Mouse (Mus musculus) heart, adult 2 months (tissue): ENCODE measurements around the gene Ctnnb1. TPM values are rescaled to one million over a fixed set of nuclear protein-coding genes. Genes with fewer than 3 reads are reported as not detected.

Experiments used
- DNase-seq, 2 experiments: peaks; one replicate each; pipeline ENCODE4 v3.0.0; 2021
- H3K27ac ChIP-seq: fragments of 200-600 bp; 2 replicates; pipeline ENCODE4 v1.8.1; 2022
- H3K27me3 ChIP-seq: fragments of 200-500 bp; 2 replicates; pipeline ENCODE4 v1.6.1; 2012; ENCODE audit warnings: mild to moderate bottlenecking, low read length, inconsistent platforms, mixed read lengths; ENCODE audit not compliant: control insufficient read depth, insufficient read depth
- H3K36me3 ChIP-seq: fragments of 200-500 bp; 2 replicates; pipeline ENCODE4 v1.6.1; 2012; ENCODE audit warnings: low read length, inconsistent platforms; ENCODE audit not compliant: control insufficient read depth, insufficient read depth
- H3K4me1 ChIP-seq: fragments of 200-500 bp; 2 replicates; pipeline ENCODE4 v1.6.1; 2011; ENCODE audit warnings: low read length; ENCODE audit not compliant: control insufficient read depth, insufficient read depth
- H3K4me3 ChIP-seq: fragments of 200-600 bp; 2 replicates; pipeline ENCODE4 v1.8.1; 2022
- H3K79me2 ChIP-seq: fragments of 200-500 bp; replicated peaks from 2 replicates; pipeline ENCODE4 v1.6.1; 2012; ENCODE audit warnings: mild to moderate bottlenecking, inconsistent platforms, low read length, moderate library complexity, mixed read lengths; ENCODE audit not compliant: control insufficient read depth, insufficient read depth
- H3K9ac ChIP-seq: fragments of 200-500 bp; 2 replicates; pipeline ENCODE4 v1.6.1; 2012; ENCODE audit warnings: low read depth, mild to moderate bottlenecking, control low read depth, inconsistent platforms, low read length, mixed read lengths
- CTCF ChIP-seq: fragments of 200-600 bp; IDR thresholded peaks from 2 replicates; pipeline ENCODE4 v1.8.1; 2022; ENCODE audit warnings: antibody characterized with exemption, mild to moderate bottlenecking, moderate library complexity
- EP300 ChIP-seq: fragments of 200-500 bp; IDR thresholded peaks from 2 replicates; pipeline ENCODE4 v1.6.1; 2011; ENCODE audit warnings: low read depth, low read length, control low read depth; ENCODE audit not compliant: insufficient read depth
- POLR2A ChIP-seq: fragments of 200-500 bp; IDR thresholded peaks from 2 replicates; pipeline ENCODE4 v1.6.1; 2011; ENCODE audit warnings: mild to moderate bottlenecking, low read depth, low read length, control low read depth; ENCODE audit not compliant: insufficient read depth
- WGBS: fragments of 180-500 bp; shearing (Covaris S2); methylation state at CpG from one replicate; pipeline ENCODE4 v1.1.7; 2018; 5-methylcytosine and 5-hydroxymethylcytosine counted together
- intact Hi-C: fragments of 180-260 bp; cut with DNase I; formaldehyde crosslinking; loops from one replicate; pipeline ENCODE4 v1.15.1; 2025
- polyA plus RNA-seq: library from polyadenylated mRNA; depleted of rRNA; stranded (reverse); fragments of >200 nt; gene quantifications from 2 replicates; pipeline ENCODE4 v1.2.3, GENCODE M21; 2012
- total RNA-seq, 2 experiments: library from RNA; stranded (reverse); gene quantifications; 2 replicates each; pipeline ENCODE4 v1.2.3; 2021

Gene Ctnnb1
- total and polyA plus RNA-seq, 3 experiments: 138 to 431 (median 382) TPM

DNA sequence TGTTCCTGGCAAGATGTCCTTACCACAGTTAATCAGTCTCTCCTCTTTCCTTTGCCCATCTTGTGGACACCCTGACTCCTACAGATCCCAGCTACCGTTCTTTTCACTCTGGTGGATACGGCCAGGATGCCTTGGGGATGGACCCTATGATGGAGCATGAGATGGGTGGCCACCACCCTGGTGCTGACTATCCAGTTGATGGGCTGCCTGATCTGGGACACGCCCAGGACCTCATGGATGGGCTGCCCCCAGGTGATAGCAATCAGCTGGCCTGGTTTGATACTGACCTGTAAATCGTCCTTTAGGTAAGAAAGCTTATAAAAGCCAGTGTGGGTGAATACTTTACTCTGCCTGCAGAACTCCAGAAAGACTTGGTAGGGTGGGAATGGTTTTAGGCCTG is 30.2 kb downstream of the Ctnnb1 start:
- intact Hi-C loops: loop anchor here (5.0 kb wide), 1 partner anchor 98 kb away; no protein-coding TSS in a partner anchor
- Histone ChIP-seq H3K36me3 (peaks cover 29% of the 10 kb centered on the region), H3K79me2 (no peaks in the 10 kb centered on the region; the same call in 1 of the 2 replicates), H3K27ac (no peak overlapping the region), H3K9ac (no peak overlapping the region), H3K4me3 (no peak overlapping the region), H3K4me1 (peaks cover 16% of the 10 kb centered on the region), H3K27me3 (no peaks in the 10 kb centered on the region)
- TF ChIP-seq POLR2A: no peak
- no peak for TF ChIP-seq EP300
- no peak for TF ChIP-seq CTCF
- no peak for DNase-seq
- 73% methylated on average over 4 of the region's 4 CpGs for WGBS

DNA sequence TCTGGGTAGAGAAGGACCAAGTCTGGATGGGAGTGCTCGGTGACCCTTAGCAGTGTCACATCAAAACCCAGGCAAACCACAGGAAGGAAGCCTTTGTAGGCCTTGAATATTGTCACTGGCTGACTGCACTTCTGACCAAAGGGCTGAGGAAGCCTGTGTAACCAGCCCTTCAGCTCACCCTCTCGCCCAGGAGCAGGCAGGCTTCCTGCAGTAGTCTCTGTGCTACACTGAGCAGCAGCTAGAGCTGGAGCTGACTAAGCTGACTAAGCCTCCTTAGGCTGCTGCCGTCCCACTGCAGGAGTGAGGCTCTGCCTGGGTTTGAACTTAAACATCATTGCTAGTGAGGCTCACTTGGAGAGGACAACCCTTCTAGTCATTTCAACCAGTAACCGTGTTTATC is 31.6 kb downstream of the Ctnnb1 start:
- intact Hi-C loops: loop anchor here (2.0 kb wide), 1 partner anchor 24 kb away; no protein-coding TSS in a partner anchor
- no peak overlapping the region for H3K4me3 ChIP-seq
- H3K27ac ChIP-seq: no peak overlapping the region; the same call in 1 of the 2 replicates

DNA sequence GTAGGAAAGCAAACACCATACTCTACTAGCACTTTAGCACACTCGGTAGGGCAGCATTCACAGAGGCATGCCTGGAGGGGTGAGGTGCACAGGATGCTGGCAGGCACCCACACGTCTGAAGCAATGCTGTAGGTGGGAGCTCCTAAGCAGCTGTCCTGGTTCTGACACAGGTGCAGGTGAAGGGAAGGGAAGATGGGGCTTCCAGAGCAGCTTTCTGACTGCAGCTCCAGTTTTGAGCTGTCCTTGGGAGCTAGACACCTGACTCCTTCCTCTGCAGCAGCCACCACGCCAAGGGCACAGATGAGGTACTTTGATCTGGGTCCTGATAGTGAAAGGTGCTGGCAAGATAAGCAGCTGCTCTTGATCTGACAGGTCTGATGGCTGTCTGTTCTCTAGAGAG is 32.5 kb downstream of the Ctnnb1 start:
- H3K27me3 ChIP-seq: no peaks in the 10 kb centered on the region
- WGBS: 17% methylated on average over 3 of the region's 3 CpGs
- DNase-seq: no peak
- no peak overlapping the region for H3K4me3 ChIP-seq
- no peaks in the 10 kb centered on the region for H3K79me2 ChIP-seq
- no peak overlapping the region for H3K9ac ChIP-seq
- H3K36me3 ChIP-seq: peaks cover 23% of the 10 kb centered on the region
- intact Hi-C loops: loop anchor here (2.0 kb wide), 1 partner anchor 25 kb away; no protein-coding TSS in a partner anchor
- no peak for TF ChIP-seq EP300
- TF ChIP-seq POLR2A: no peak
- no peak for TF ChIP-seq CTCF
- peaks cover 16% of the 10 kb centered on the region for H3K4me1 ChIP-seq
- peak overlapping the region; percentile 60 for H3K27ac ChIP-seq

More for the DNA sequence above, 31.6 kb downstream of the Ctnnb1 start:
- no peak overlapping the region for H3K9ac ChIP-seq
- WGBS: 44% methylated on average over 4 of the region's 4 CpGs
- peaks cover 16% of the 10 kb centered on the region for H3K4me1 ChIP-seq
- no peaks in the 10 kb centered on the region for H3K27me3 ChIP-seq
- TF ChIP-seq EP300 (no peak), CTCF (no peak), POLR2A (no peak)
- H3K36me3 ChIP-seq: peaks cover 29% of the 10 kb centered on the region
- DNase-seq: no peak
- H3K79me2 ChIP-seq: no peaks in the 10 kb centered on the region

DNA sequence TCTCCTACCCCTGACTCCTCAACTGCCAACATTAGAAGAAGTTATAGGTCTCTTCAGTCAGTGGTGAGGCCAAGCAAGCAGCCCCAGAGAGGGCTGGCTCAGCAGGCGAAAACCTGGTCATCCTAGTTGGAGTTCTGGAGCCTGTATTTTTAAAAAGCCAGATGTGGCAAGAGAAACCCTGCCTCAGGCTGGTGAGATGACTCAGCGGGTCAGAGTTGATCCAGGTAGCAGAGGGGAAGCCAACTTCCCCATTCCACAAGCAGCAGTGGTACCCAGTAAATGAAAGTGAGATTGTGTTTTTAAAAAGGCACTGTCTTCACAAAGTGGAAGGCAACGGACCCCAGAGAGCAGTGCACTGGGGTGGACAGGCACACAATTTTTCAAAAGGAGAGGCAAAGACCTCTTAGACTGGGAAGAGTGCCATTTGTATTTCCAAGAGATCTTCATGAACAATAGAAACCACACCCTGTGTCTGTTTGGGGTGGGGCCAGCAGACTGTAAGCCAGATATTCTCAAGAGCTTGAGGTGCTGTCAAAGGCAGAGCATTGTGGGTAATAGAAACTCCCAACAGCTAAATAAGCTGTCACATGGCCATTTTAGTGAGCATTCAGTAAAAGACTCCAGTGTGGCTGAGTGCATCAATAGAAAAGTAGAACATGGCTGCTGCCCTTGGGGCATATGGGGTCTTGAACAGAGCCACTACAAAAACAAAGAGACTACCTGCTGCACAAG is 33.1 kb downstream of the Ctnnb1 start:
- peak overlapping the region; percentile 60 for H3K27ac ChIP-seq
- H3K79me2 ChIP-seq: no peaks in the 10 kb centered on the region; the same call in 1 of the 2 replicates
- H3K27me3 ChIP-seq: no peaks in the 10 kb centered on the region
- TF ChIP-seq CTCF: no peak
- TF ChIP-seq POLR2A: no peak
- no peak for TF ChIP-seq EP300
- H3K4me3 ChIP-seq: no peak overlapping the region
- H3K4me1 ChIP-seq: peaks cover 16% of the 10 kb centered on the region
- peaks cover 22% of the 10 kb centered on the region for H3K36me3 ChIP-seq
- intact Hi-C loops: loop anchor here (2.0 kb wide), 1 partner anchor 25 kb away; no protein-coding TSS in a partner anchor
- WGBS: 45% methylated on average over 3 of the region's 3 CpGs
- H3K9ac ChIP-seq: no peak overlapping the region
- peak; percentile 48 to 70 for DNase-seq

DNA sequence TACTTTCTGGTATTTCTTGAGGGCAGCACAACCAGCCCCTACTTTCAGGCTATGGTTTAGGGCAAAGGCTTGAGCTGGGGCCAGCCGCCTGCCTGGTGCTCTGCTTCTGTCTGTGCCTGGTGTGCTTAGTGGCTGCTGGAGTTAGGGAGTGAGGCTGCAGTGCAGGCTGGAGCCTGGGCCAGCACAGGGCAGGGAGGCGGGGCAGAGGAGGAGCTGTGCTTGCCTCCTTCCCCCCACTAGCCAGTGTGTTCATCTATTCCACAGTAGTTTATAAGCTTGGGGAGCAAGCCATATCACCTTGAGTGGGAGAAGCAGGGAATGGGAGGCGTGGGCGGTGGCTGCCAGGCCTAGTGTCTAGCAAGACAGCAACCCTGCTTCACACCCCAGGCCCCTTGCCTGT is 34.1 kb downstream of the Ctnnb1 start:
- no peak for TF ChIP-seq POLR2A
- TF ChIP-seq EP300: no peak
- TF ChIP-seq CTCF: no peak
- H3K27ac ChIP-seq: no peak overlapping the region
- H3K36me3 ChIP-seq: peaks cover 22% of the 10 kb centered on the region
- no peak for DNase-seq
- no peaks in the 10 kb centered on the region for H3K27me3 ChIP-seq
- WGBS: 89% methylated on average over 4 of the region's 4 CpGs
- H3K4me1 ChIP-seq: peaks cover 15% of the 10 kb centered on the region
- H3K4me3 ChIP-seq: no peak overlapping the region
- H3K79me2 ChIP-seq: no peaks in the 10 kb centered on the region; the same call in 1 of the 2 replicates
- H3K9ac ChIP-seq: no peak overlapping the region
- intact Hi-C loops: no loop called here

DNA sequence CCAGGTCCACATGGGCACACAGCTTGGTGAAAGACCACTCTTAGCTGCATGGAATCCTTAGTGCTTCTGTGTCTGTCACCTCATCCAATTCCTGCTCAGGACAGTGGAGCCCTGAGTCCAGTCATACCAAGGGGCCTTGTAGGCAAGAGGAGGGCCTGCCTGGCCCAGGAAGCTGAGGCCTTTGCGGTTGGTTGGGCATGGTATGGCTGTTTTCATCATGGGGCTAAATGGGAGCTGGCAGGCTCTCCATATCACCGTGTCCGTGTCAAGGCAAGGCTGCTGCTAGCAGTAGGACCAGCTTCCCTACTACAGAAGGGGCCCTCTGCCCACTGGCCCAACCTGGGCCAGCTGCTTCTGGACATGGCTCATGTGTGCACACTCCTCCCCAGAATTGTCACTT is 34.7 kb downstream of the Ctnnb1 start:
- H3K4me1 ChIP-seq: peaks cover 14% of the 10 kb centered on the region
- no peaks in the 10 kb centered on the region; the same call in 1 of the 2 replicates for H3K79me2 ChIP-seq
- no peak overlapping the region for H3K4me3 ChIP-seq
- TF ChIP-seq POLR2A (no peak), EP300 (no peak), CTCF (no peak)
- no peak overlapping the region for H3K27ac ChIP-seq
- 67% methylated on average over 3 of the region's 3 CpGs for WGBS
- intact Hi-C loops: no loop called here
- H3K27me3 ChIP-seq: no peaks in the 10 kb centered on the region
- peaks cover 18% of the 10 kb centered on the region for H3K36me3 ChIP-seq
- H3K9ac ChIP-seq: no peak overlapping the region
- no peak for DNase-seq
